In the genomic region with DNA sequence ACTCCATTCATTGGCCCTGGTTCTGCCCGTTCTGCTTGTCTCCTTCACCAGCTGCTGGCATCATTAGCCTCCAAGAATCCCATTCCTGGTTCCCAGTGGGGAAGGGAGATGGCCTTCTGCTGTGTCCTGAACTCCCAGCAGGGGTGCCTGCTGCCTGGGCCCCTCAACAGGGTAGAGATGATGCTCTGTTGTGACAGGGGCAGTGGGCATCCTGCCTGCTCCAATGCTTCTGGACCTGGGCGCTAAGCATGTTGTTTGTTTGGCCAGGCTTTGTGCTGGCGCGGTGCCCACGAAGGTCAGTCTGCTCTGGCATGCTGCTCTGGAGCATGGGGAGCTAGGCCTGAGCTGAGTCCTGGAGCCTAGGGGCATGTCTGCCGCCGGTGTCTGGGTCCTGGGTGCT, we compare ENCODE assay signal across 9 mouse cellular contexts. TPM values are rescaled to one million over a fixed set of nuclear protein-coding genes. Genes with fewer than 3 reads are reported as not detected.
DNase-seq lines count a peak whose midpoint lies in the region; ATAC-seq and TF ChIP-seq lines count a peak whose summit lies in the region.
"Had no signal": no experiment of that assay in that cellular context is flagged by ENCODE, and none has a peak within 500 bp of the region (broad histone marks: within the 10 kb centered on the region; RNA-seq: fewer than 3 reads in every experiment).

No protein-coding gene starts in this region.

- WGBS in heart, embryonic 11.5 days (ENCODE audit: insufficient replicate concordance) = 64% methylated on average over 7 of the region's 7 CpGs
- 70% methylated on average over 7 of the region's 7 CpGs for WGBS in kidney, embryonic 14.5 days
- WGBS in neural tube, embryonic 15.5 days = 60% methylated on average over 7 of the region's 7 CpGs

- H3K9me3 ChIP-seq in heart, embryonic 11.5 days (replicated peaks; ENCODE audit: control insufficient read depth, low read length) = no peaks in the 10 kb centered on the region
- no peaks in the 10 kb centered on the region for H3K9me3 ChIP-seq in kidney, embryonic 14.5 days (ENCODE audit: control insufficient read depth, low read length)
- no peaks in the 10 kb centered on the region for H3K9me3 ChIP-seq in neural tube, embryonic 15.5 days (replicated peaks)

- intact Hi-C loops in gastrocnemius, adult 2 months (cut with DNase I) = no loop called here

- no peak overlapping the region; the same call in none of the 2 replicates for H3K4me2 ChIP-seq in heart, embryonic 11.5 days
- H3K4me2 ChIP-seq in kidney, embryonic 14.5 days (replicated peaks; ENCODE audit: low read depth, low read length) = no peak overlapping the region
- H3K4me2 ChIP-seq in neural tube, embryonic 15.5 days = no peak overlapping the region

- H3K27ac ChIP-seq in gastrocnemius, adult 2 months = peak overlapping the region; percentile 96
- peak overlapping the region; percentile 96 for H3K27ac ChIP-seq in heart, embryonic 11.5 days (ENCODE audit: low read depth, low read length)
- peak overlapping the region; percentile 87 for H3K27ac ChIP-seq in kidney, embryonic 14.5 days (ENCODE audit: low read depth, low read length)
- peak overlapping the region; percentile 20; the same call in 1 of the 2 replicates for H3K27ac ChIP-seq in neural tube, embryonic 15.5 days (replicated peaks)
- H3K27ac ChIP-seq: macrophage had no signal

- no peak overlapping the region for H3K9ac ChIP-seq in heart, embryonic 11.5 days (ENCODE audit: low read depth, low read length)
- H3K9ac ChIP-seq in kidney, embryonic 14.5 days (ENCODE audit: low read depth, low read length) = peak overlapping the region; percentile 37
- no peak overlapping the region for H3K9ac ChIP-seq in neural tube, embryonic 15.5 days (replicated peaks)

- ATAC-seq in heart, embryonic 11.5 days (replicated peaks; ENCODE audit: insufficient number of reproducible peaks, low FRiP score, low TSS enrichment) = no peak
- no peak for ATAC-seq in kidney, embryonic 14.5 days (ENCODE audit: low FRiP score, low TSS enrichment)
- ATAC-seq in neural tube, embryonic 15.5 days (ENCODE audit: low FRiP score) = no peak
- no peak for ATAC-seq in inflammation-experienced regulatory T-cells, adult 6 months

- no peak for TF ChIP-seq CTCF in gastrocnemius, adult 2 months (IDR thresholded peaks at IDR 0.05)

- DNase-seq in gastrocnemius, adult 2 months = peak; percentile 83
- DNase-seq in gastrocnemius, postnatal 25 days = no peak
- peak; percentile 91 for DNase-seq in brain, adult 2 months (ENCODE audit: low read depth, low spot score)
- DNase-seq in layer of hippocampus, adult 8-10 months (ENCODE audit: low spot score in 2 of 2) = no peak

- no peaks in the 10 kb centered on the region for H3K36me3 ChIP-seq in heart, embryonic 11.5 days (ENCODE audit: control insufficient read depth, insufficient read depth, low read length)
- H3K36me3 ChIP-seq in kidney, embryonic 14.5 days (ENCODE audit: control insufficient read depth, insufficient read depth, low read length) = no peaks in the 10 kb centered on the region
- H3K36me3 ChIP-seq in neural tube, embryonic 15.5 days = no peaks in the 10 kb centered on the region

- H3K27me3 ChIP-seq in heart, embryonic 11.5 days (ENCODE audit: control insufficient read depth, insufficient read depth, low read length) = no peaks in the 10 kb centered on the region
- H3K27me3 ChIP-seq in kidney, embryonic 14.5 days (ENCODE audit: control insufficient read depth, insufficient read depth, low read length) = no peaks in the 10 kb centered on the region
- no peaks in the 10 kb centered on the region for H3K27me3 ChIP-seq in neural tube, embryonic 15.5 days (replicated peaks)

- peak overlapping the region; percentile 43 for H3K4me3 ChIP-seq in gastrocnemius, adult 2 months
- H3K4me3 ChIP-seq in heart, embryonic 11.5 days (ENCODE audit: low read depth, low read length) = no peak overlapping the region
- no peak overlapping the region for H3K4me3 ChIP-seq in kidney, embryonic 14.5 days (ENCODE audit: low read length)
- no peak overlapping the region for H3K4me3 ChIP-seq in neural tube, embryonic 15.5 days (replicated peaks)

- peaks cover 93% of the 10 kb centered on the region for H3K4me1 ChIP-seq in heart, embryonic 11.5 days (ENCODE audit: control insufficient read depth, insufficient read depth, low read length)
- peaks cover 92% of the 10 kb centered on the region for H3K4me1 ChIP-seq in kidney, embryonic 14.5 days (ENCODE audit: control insufficient read depth, insufficient read depth, low read length)
- H3K4me1 ChIP-seq in neural tube, embryonic 15.5 days = peaks cover 66% of the 10 kb centered on the region

RNA-seq across cellular contexts. Expression of gene Hspg2, which starts 16.0 kb away (rescaled TPM):
- total RNA-seq in gastrocnemius, adult 2 months (2021) = 10 to 100 TPM; 55.2 to 77.5 TPM
- total RNA-seq in gastrocnemius, postnatal 25 days (2021) = 100 to 1,000 TPM; 105 to 107 TPM
- polyA plus RNA-seq in heart, embryonic 11.5 days (2014; fragmentation: Nextera tagmentation; extraction: Ambion mirVana) = 55.5 and 56.4 TPM in 2 replicates
- 39.6 and 56.2 TPM in 2 replicates for polyA plus RNA-seq in kidney, embryonic 14.5 days (2014; fragmentation: Nextera tagmentation; extraction: Ambion mirVana)
- 7.5 and 9.8 TPM in 2 replicates for polyA plus RNA-seq in neural tube, embryonic 15.5 days (2015; fragmentation: Nextera tagmentation; extraction: Ambion mirVana)
- polyA plus RNA-seq in inflammation-experienced regulatory T-cells, adult 6 months (2017; shearing (Covaris generic)) = not detected
- total RNA-seq in layer of hippocampus, adult 8-10 months (2022) = 1 to 10 TPM; 4.2 to 6.1 (median 5.6) TPM

RNA-seq across cellular contexts. Expression of gene 1700013G24Rik, which starts 31.5 kb away (rescaled TPM):
- total RNA-seq in gastrocnemius, adult 2 months (2021) = not detected
- total RNA-seq in gastrocnemius, postnatal 25 days (2021) = not detected
- polyA plus RNA-seq in heart, embryonic 11.5 days (2014; fragmentation: Nextera tagmentation; extraction: Ambion mirVana) = not detected in 2 replicates
- not detected in 2 replicates for polyA plus RNA-seq in kidney, embryonic 14.5 days (2014; fragmentation: Nextera tagmentation; extraction: Ambion mirVana)
- not detected in 2 replicates for polyA plus RNA-seq in neural tube, embryonic 15.5 days (2015; fragmentation: Nextera tagmentation; extraction: Ambion mirVana)
- not detected for polyA plus RNA-seq in inflammation-experienced regulatory T-cells, adult 6 months (2017; shearing (Covaris generic))
- total RNA-seq in layer of hippocampus, adult 8-10 months (2022) = not detected
- polyA plus RNA-seq: macrophage had no signal

RNA-seq across cellular contexts. Expression of gene Cela3b, which starts 54.2 kb away (rescaled TPM):
- not detected for total RNA-seq in gastrocnemius, adult 2 months (2021)
- total RNA-seq in gastrocnemius, postnatal 25 days (2021) = not detected
- not detected in 2 replicates for polyA plus RNA-seq in heart, embryonic 11.5 days (2014; fragmentation: Nextera tagmentation; extraction: Ambion mirVana)
- not detected in 2 replicates for polyA plus RNA-seq in kidney, embryonic 14.5 days (2014; fragmentation: Nextera tagmentation; extraction: Ambion mirVana)
- 0.86 TPM in 1 of 2 replicates, not detected in the other for polyA plus RNA-seq in neural tube, embryonic 15.5 days (2015; fragmentation: Nextera tagmentation; extraction: Ambion mirVana)
- polyA plus RNA-seq in inflammation-experienced regulatory T-cells, adult 6 months (2017; shearing (Covaris generic)) = not detected
- total RNA-seq in layer of hippocampus, adult 8-10 months (2022) = not detected
- polyA plus RNA-seq: macrophage had no signal

Comparison
In these comparisons a context has a peak if more than half of its experiments do, and no peak if none do; other contexts are left out.
1. DNase-seq: peak in gastrocnemius, adult 2 months (single experiment) and brain, adult 2 months (single experiment); none in gastrocnemius, postnatal 25 days (single experiment) and layer of hippocampus, adult 8-10 months (0 of 2).
2. H3K27ac ChIP-seq: peak in every context shown above with its lines; median percentile 96 in gastrocnemius, adult 2 months; 96 in heart, embryonic 11.5 days; 87 in kidney, embryonic 14.5 days; 20 in neural tube, embryonic 15.5 days.